Mouse (Mus musculus) CH12.LX (cell line): ENCODE measurements around the gene Apoc4. TPM values are rescaled to one million over a fixed set of nuclear protein-coding genes. Genes with fewer than 3 reads are reported as not detected.

ENCODE experiments used
- DNase-seq: peaks from one replicate; pipeline ENCODE4 v3.0.0-alpha.2; 2013; ENCODE audit errors: extremely low read depth
- H3K27ac ChIP-seq: 2 replicates; pipeline ENCODE4 v1.5.1; 2012; ENCODE audit warnings: low read depth, mild to moderate bottlenecking, control low read depth, moderate library complexity; ENCODE audit not compliant: insufficient read depth
- H3K27me3 ChIP-seq: replicated peaks from 2 replicates; pipeline ENCODE3; 2012; ENCODE audit warnings: inconsistent platforms
- H3K36me3 ChIP-seq, 2 experiments: replicated peaks in 1 of 2; 2 replicates each; pipeline versions ENCODE3 to v1.6.1; 2012; ENCODE audit warnings: inconsistent platforms in 1 of 2, low read length in 1 of 2, mild to moderate bottlenecking in 1 of 2, mixed read lengths in 1 of 2, moderate library complexity in 1 of 2; ENCODE audit not compliant: control insufficient read depth in 1 of 2, insufficient read depth in 1 of 2
- H3K4me1 ChIP-seq, 2 experiments: 2 replicates each; pipeline ENCODE4 v1.6.1; 2012; ENCODE audit warnings: inconsistent platforms in 1 of 2, moderate library complexity in 1 of 2; ENCODE audit not compliant: insufficient read depth in 2 of 2, control insufficient read depth in 1 of 2
- H3K4me2 ChIP-seq: 2 replicates; pipeline ENCODE4 v1.6.1; 2012; ENCODE audit warnings: low read depth, mild to moderate bottlenecking, control low read depth; ENCODE audit not compliant: poor library complexity, insufficient read depth, severe bottlenecking
- H3K4me3 ChIP-seq, 3 experiments: fragments of 150-350 bp in 1 of 3; sonication (generic) in 1 of 3; replicated peaks in 1 of 3; 2 replicates each; pipeline versions ENCODE3 to v1.5.1; 2011 to 2012; ENCODE audit warnings: low read depth in 2 of 3, low read length in 2 of 3, mild to moderate bottlenecking in 2 of 3, moderate library complexity in 2 of 3, control low read depth in 1 of 3, improper control_type of control experiment in 1 of 3, inconsistent platforms in 1 of 3, mixed read lengths in 1 of 3; ENCODE audit not compliant: poor library complexity in 1 of 3
- H3K79me2 ChIP-seq: replicated peaks from 2 replicates; pipeline ENCODE4 v1.6.1; 2012; ENCODE audit warnings: mild to moderate bottlenecking, moderate library complexity; ENCODE audit not compliant: control insufficient read depth, poor library complexity, insufficient read depth, severe bottlenecking; ENCODE audit errors: extremely low read depth
- H3K9ac ChIP-seq: 2 replicates; pipeline ENCODE4 v1.6.1; 2012; ENCODE audit warnings: low read depth, mild to moderate bottlenecking, control low read depth, moderate library complexity; ENCODE audit not compliant: insufficient read depth
- H3K9me3 ChIP-seq: replicated peaks from 2 replicates; pipeline ENCODE3; 2012; ENCODE audit warnings: low read length, inconsistent platforms, mixed read lengths
- CHD1 ChIP-seq: IDR thresholded peaks from 2 replicates; pipeline ENCODE4 v1.6.1; 2012; ENCODE audit warnings: low read depth, low read length, improper control_type of control experiment, inconsistent platforms
- CHD2 ChIP-seq: IDR thresholded peaks from 2 replicates; pipeline ENCODE4 v1.6.1; 2011; ENCODE audit warnings: low read length, improper control_type of control experiment
- CTCF ChIP-seq, 2 experiments: IDR thresholded peaks in 1 of 2; conservative IDR thresholded peaks in 1 of 2; 2 replicates each; pipeline ENCODE4 v1.5.1; 2011 to 2012; ENCODE audit warnings: low read depth in 2 of 2, low read length in 2 of 2, improper control_type of control experiment in 1 of 2, inconsistent platforms in 1 of 2, mild to moderate bottlenecking in 1 of 2, moderate library complexity in 1 of 2
- E2F4 ChIP-seq: IDR thresholded peaks from 2 replicates; pipeline ENCODE4 v1.6.1; 2011; ENCODE audit warnings: low read depth, low read length, improper control_type of control experiment; ENCODE audit not compliant: insufficient replicate concordance
- ELF1 ChIP-seq: IDR thresholded peaks from 2 replicates; pipeline ENCODE4 v1.6.1; 2014; ENCODE audit warnings: low read depth, mild to moderate bottlenecking, inconsistent platforms, low read length, improper control_type of control experiment
- EP300 ChIP-seq: IDR thresholded peaks from 2 replicates; pipeline ENCODE4 v1.6.1; 2011; ENCODE audit warnings: low read length, improper control_type of control experiment
- GABPA ChIP-seq: IDR thresholded peaks from 2 replicates; pipeline ENCODE4 v1.6.1; 2012; ENCODE audit warnings: low read depth, low read length, improper control_type of control experiment, inconsistent platforms; ENCODE audit not compliant: insufficient replicate concordance
- IRF4 ChIP-seq: IDR thresholded peaks from 2 replicates; pipeline ENCODE4 v1.6.1; 2014; ENCODE audit warnings: low read depth, mild to moderate bottlenecking, inconsistent platforms, low read length, improper control_type of control experiment
- JUN ChIP-seq: IDR thresholded peaks from 2 replicates; pipeline ENCODE4 v1.6.1; 2011; ENCODE audit warnings: low read depth, mild to moderate bottlenecking, low read length, improper control_type of control experiment, moderate library complexity; ENCODE audit not compliant: insufficient read depth
- MAX ChIP-seq: IDR thresholded peaks from 2 replicates; pipeline ENCODE4 v1.6.1; 2011; ENCODE audit warnings: low read length, improper control_type of control experiment
- MEF2A ChIP-seq: IDR thresholded peaks from 2 replicates; pipeline ENCODE4 v1.6.1; 2014; ENCODE audit warnings: low read depth, mild to moderate bottlenecking, inconsistent platforms, low read length, improper control_type of control experiment, borderline replicate concordance
- MXI1 ChIP-seq: IDR thresholded peaks from 2 replicates; pipeline ENCODE4 v1.6.1; 2011; ENCODE audit warnings: mild to moderate bottlenecking, low read depth, low read length, improper control_type of control experiment
- POLR2A ChIP-seq: IDR thresholded peaks from 2 replicates; pipeline ENCODE4 v1.6.1; 2011; ENCODE audit warnings: low read depth, mild to moderate bottlenecking, improper control_type of control experiment, low read length
- POLR2AphosphoS2 ChIP-seq: IDR thresholded peaks from 2 replicates; pipeline ENCODE4 v1.6.1; 2011; ENCODE audit warnings: low read depth, low read length, improper control_type of control experiment
- SIN3A ChIP-seq: IDR thresholded peaks from 2 replicates; pipeline ENCODE4 v1.6.1; 2012; ENCODE audit warnings: low read length, improper control_type of control experiment, inconsistent platforms
- SMC3 ChIP-seq: IDR thresholded peaks from 2 replicates; pipeline ENCODE4 v1.6.1; 2011; ENCODE audit warnings: low read depth, low read length, improper control_type of control experiment
- TBP ChIP-seq: conservative IDR thresholded peaks from 2 replicates; pipeline ENCODE4 v1.6.1; 2011; ENCODE audit warnings: low read depth, low read length, improper control_type of control experiment
- TCF12 ChIP-seq: IDR thresholded peaks from 2 replicates; pipeline ENCODE4 v1.6.1; 2014; ENCODE audit warnings: low read depth, mild to moderate bottlenecking, inconsistent platforms, low read length, improper control_type of control experiment
- UBTF ChIP-seq: IDR thresholded peaks from 2 replicates; pipeline ENCODE4 v1.6.1; 2012; ENCODE audit warnings: low read depth, mild to moderate bottlenecking, inconsistent platforms, low read length, improper control_type of control experiment, moderate library complexity
- USF2 ChIP-seq: conservative IDR thresholded peaks from 2 replicates; pipeline ENCODE4 v1.6.1; 2011; ENCODE audit warnings: low read depth, low read length, improper control_type of control experiment
- ZC3H11A ChIP-seq: IDR thresholded peaks from 2 replicates; pipeline ENCODE4 v1.6.1; 2012; ENCODE audit warnings: low read depth, mild to moderate bottlenecking, inconsistent platforms, low read length, improper control_type of control experiment
- ZKSCAN1 ChIP-seq: IDR thresholded peaks from 2 replicates; pipeline ENCODE4 v1.6.1; 2012; ENCODE audit warnings: low read depth, inconsistent platforms, low read length, improper control_type of control experiment, borderline replicate concordance
- ZNF384 ChIP-seq: IDR thresholded peaks from 2 replicates; pipeline ENCODE4 v1.6.1; 2012; ENCODE audit warnings: low read depth, low read length, improper control_type of control experiment, inconsistent platforms
- dilution Hi-C: fragments of 300-500 bp; cut with MboI; formaldehyde crosslinking; loops from 2 replicates; pipeline ENCODE4 v1.14.3; 2020; ENCODE audit warnings: low sequenced_read_pairs; ENCODE audit not compliant: extremely low pct_unique_long_range_greater_than_20kb, extremely low pct_ligation_motif_present
- in situ Hi-C: fragments of 300-500 bp; cut with MboI; formaldehyde crosslinking; loops from 3 replicates; pipeline ENCODE4 v1.14.3; 2019; ENCODE audit warnings: low sequenced_read_pairs, low pct_ligation_motif_present, low pct_unique_long_range_greater_than_20kb, mixed read lengths
- polyA plus RNA-seq: library from polyadenylated mRNA; unstranded; fragments of >175 nt; gene quantifications from 2 replicates; pipeline ENCODE4 v1.2.1, GENCODE M21; 2012; ENCODE audit warnings: low read depth; ENCODE audit not compliant: insufficient read length
- total RNA-seq, 2 experiments: library from RNA; depleted of rRNA; stranded (reverse); fragments of 300-350 nt in 1 of 2; fragments of >200 nt in 1 of 2; gene quantifications; 2 replicates each; pipeline ENCODE4 v1.2.3; 2012 to 2014

Apoc4 gene
- total and polyA plus RNA-seq, 3 experiments: not detected

DNA sequence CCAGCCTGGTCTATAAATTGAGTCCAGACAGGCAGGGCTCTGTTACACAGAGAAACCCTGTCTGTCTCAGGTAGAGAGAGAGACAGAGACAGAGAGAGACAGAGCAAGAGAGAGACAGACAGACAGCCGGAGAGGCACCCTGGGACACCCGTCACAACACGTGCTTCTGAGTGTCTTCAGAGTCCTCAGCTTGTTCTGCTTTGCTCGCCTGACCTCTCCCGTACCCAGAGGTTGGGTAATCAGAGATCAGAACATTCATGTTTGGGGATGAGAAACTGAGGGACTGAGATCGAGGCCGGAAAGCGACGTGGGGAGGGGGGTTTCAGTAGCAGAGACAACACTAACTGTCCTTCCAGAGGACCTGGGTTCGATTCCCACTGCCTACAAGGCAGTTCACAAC is 5.5 kb downstream of the Apoc4 start:
- in situ Hi-C loops: no loop called here
- Histone ChIP-seq H3K36me3 (no peaks in the 10 kb centered on the region), H3K4me3 (no peak overlapping the region), H3K9ac (no peak overlapping the region), H3K27me3 (peaks cover 3% of the 10 kb centered on the region), H3K27ac (no peak overlapping the region), H3K79me2 (no peaks in the 10 kb centered on the region), H3K9me3 (no peaks in the 10 kb centered on the region), H3K4me2 (no peak overlapping the region), H3K4me1 (no peaks in the 10 kb centered on the region)
- TF ChIP-seq TCF12 (no peak), GABPA (no peak), POLR2AphosphoS2 (no peak), MXI1 (no peak), CHD1 (no peak), POLR2A (no peak), EP300 (no peak), MAX (no peak), SMC3 (no peak)
- dilution Hi-C loops: no loop called here
- no peak for DNase-seq

DNA sequence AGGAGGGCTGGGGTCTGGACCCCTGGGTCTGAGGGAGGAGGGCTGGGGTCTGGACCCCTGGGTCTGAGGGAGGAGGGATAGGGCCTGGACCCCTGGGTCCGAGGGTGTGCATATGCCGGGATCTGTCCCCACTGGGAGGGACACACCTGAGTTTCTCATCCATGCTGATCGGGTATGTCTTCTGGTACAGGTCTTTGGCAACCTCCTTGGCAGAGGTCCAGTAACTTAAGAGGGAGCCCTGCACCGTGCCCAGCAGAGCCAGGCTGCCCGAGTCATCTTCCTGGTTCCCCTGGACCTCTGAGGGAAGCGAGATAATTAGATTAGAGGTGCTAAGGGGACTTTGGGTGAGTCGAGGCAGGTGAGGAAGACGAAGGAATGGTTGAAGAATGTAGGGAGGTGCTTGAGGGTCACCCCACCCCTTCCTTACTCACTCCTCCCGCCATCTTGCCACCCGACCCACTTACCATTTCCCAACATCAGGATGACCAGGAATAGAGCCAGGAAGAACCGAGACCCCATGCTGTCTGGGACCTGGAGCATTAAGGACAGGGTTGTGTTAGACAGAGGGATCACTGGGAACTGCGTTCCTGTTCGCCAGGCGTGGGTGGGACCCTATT is 8.1 kb downstream of the Apoc4 start:
- dilution Hi-C loops: no loop called here
- in situ Hi-C loops: no loop called here
- no peaks in the 10 kb centered on the region for H3K36me3 ChIP-seq
- H3K9ac ChIP-seq: no peak overlapping the region
- H3K79me2 ChIP-seq: no peaks in the 10 kb centered on the region
- H3K4me1 ChIP-seq: peaks cover 0 to 11% of the 10 kb centered on the region in 2 experiments; a peak in 2 of 4 replicates
- TF ChIP-seq ZNF384 (no peak), IRF4 (no peak), ELF1 (no peak), SIN3A (no peak), CTCF (conservative IDR thresholded peaks at IDR 0.05 in 1 of 2, IDR thresholded peaks at IDR 0.05 in 1 of 2; ENCODE audit: low read depth in 2 of 2, low read length in 2 of 2) (no peak), ZKSCAN1 (no peak), CHD1 (no peak), MXI1 (no peak), POLR2A (no peak), ZC3H11A (no peak), UBTF (no peak), MEF2A (no peak), JUN (no peak), MAX (no peak), USF2 (no peak), TBP (no peak), CHD2 (no peak), E2F4 (no peak), TCF12 (no peak)
- H3K27me3 ChIP-seq: peaks cover 6% of the 10 kb centered on the region
- no peak overlapping the region for H3K27ac ChIP-seq
- H3K9me3 ChIP-seq: no peaks in the 10 kb centered on the region
- H3K4me2 ChIP-seq: no peak overlapping the region
- DNase-seq: no peak
- no peak overlapping the region for H3K4me3 ChIP-seq
